Mouse (Mus musculus) granulocyte monocyte progenitor cell, adult 5-6 weeks (primary cell): ENCODE results near the gene Gm49369. TPM values are rescaled to one million over a fixed set of nuclear protein-coding genes. Genes with fewer than 3 reads are reported as not detected.
"Not testable (repeated sequence)": the region's sequence is repeated elsewhere in the genome, so short reads cannot be mapped to it uniquely, and the experiment has no call there.

Source experiments
- ATAC-seq: replicated peaks from 2 replicates; pipeline ENCODE4 v1.8.0; 2016; ENCODE audit warnings: mild to moderate bottlenecking, moderate TSS enrichment, inconsistent platforms; ENCODE audit not compliant: poor library complexity, severe bottlenecking
- total RNA-seq, 2 experiments: library from RNA; stranded (forward) in 1 of 2; stranded (reverse) in 1 of 2; fragments of 200-712, 200-1000 nt in 1 of 2; fragments of >200 nt in 1 of 2; fragmentation: Nextera tagmentation in 1 of 2; gene quantifications; 2 replicates each; pipeline ENCODE4 v1.2.3; 2014 to 2017

Gene Gm49369
- total RNA-seq, 2 experiments from 2014 or later, result 63.2 TPM; not detected in 1

DNA sequence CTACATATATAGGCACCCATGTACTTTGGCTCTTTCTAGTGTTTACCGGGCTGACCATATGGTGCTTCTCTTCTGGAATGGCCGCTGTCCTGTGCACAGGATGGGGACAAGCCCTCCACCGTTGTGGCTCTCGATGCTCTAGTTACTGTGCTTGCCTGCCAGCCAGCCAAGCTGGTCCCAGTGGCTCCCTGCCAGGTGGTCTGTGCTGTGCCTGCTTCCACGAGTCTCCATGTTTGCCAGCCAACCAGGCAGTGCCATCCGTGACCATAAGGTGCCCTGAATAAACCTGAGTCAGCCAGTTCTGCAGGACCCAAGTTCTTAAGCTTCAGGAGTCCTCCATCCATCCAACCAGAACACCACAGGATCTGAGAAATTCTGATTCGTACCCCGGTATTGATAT lies 47.3 kb downstream of the Gm49369 start:
- ATAC-seq, result no peak

DNA sequence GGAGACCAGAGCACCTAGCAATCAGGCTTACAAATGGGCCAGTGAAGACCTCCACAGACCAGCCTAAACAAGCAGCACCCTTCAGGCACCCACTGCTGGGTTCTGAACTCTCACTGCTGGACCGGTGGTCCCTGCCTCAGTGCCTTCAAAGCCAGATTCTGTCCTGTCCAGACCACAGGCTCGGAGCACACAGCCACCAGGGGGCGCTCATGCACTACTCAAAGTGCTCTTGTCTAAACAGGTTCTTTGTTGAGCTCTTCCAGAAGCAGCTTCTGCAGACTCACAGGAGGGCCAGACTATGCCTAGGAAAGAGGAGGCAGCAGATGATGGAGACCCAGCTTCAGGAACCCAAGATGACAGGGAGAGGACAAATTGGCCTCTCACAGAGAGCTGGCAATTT lies 48.2 kb downstream of the Gm49369 start:
- ATAC-seq, result peak; percentile 82

DNA sequence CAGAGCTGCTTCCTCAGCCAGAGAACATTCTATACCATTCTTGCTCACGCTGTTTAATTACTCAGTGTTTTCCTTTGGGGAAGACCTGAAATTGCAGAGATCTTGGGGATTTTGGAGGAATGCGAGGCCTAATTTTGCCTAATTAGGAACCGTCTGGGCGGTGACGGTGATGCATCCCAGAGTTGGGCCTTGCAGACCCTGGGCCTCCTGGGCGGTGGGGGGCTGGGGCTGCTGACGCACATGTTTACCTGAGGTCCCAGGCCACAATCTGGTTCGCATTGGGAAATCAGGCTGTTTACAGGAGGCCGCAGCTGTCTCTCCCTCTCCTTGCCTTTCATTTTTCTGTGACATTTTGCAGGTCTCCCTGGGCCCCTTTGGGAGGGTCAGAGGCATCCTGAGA lies 49.7 kb downstream of the Gm49369 start:
- ATAC-seq, result not testable (repeated sequence)

DNA sequence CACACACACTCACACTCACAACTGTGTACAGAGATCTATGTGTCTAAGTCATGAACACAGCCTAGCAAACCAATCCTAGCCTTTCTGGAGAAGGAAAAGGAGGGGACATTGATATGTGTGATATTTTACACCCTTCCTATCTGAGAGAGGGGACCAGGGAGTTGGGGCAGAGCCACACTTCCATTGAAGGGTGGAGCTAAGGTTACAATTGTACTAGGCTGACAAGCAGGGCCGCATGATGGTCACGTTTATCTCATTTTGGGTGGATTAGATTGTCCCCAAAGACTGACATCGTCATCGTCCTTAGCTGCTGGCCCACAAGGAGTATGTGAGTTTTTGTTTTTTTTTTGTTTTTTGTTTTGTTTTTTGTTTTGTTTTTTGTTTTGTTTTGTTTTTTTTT lies 51.2 kb downstream of the Gm49369 start:
- ATAC-seq, result no peak

DNA sequence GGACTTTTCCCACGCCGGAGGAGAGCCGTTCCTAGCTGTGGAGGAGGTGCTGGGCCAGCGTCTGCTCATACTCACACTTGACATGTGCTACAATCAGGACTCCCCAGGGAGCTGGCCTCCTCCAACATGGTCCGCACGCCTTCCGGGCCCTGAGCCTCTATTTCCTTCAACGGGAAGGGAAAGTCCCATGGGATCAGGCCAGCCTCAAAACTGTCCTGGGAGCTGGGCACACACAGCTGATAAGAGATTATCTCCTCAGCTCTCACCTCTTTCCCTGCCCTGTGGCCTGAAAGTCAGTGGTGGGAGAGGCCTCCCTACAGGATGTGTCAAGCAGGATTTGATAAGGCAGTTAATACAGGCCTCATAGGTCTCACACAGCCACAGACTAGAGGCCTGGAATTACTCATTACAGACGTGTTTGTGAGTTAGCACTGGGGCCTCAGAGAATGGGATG lies 52.2 kb downstream of the Gm49369 start:
- ATAC-seq, result no peak

DNA sequence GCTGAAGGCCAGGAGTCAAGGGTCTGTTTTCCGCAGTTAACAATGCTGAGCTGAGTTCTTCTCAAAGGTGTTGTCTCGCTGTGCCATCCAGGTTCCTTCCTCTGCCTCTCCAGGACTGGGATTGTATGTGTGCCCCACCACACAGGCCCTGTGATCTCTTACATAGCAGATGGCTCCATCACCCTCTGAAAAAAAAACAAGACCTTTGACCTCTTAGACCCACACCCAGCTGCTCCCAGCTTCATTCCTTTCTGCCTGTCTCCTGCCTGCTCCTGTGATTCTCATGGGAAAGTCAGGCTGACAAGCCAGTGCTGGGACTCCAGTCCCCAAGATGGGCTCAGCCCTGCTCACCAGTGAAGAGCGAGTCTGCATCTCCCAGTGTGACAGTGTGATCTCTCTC lies 54.0 kb downstream of the Gm49369 start:
- no peak for ATAC-seq

DNA sequence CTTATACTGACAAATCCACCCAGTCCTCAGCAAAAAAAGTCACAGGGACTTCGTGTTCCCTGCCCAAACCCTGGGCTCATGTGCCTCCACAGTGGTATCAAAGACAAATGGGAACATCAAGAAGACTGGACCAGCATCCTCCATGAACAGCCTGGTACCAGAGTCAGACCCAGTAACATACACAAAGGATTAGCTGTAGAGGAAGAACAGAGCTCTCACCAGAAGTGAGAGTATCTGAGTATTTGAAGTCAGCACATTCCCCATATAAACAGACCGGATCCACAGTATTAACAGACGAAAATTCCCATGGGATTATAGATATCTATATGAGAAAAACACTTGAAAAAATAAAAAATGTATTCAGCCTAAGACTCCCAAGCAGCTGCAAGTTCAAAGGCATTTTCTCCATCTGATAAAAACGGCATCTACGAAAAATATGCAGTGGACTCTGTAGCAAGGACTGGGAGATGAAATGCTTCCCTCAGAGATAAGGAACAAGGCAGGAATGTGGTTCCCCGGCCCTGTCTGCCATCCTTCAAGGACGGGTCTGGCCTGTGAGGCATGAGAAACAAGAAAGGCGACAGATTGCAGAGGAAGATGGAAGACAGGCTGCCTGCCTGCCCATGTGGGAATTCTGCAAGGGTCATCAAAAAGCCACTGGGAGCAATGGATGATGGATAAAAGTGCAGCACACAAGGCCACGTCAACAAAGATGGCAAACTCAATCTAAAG lies 55.6 kb downstream of the Gm49369 start:
- ATAC-seq, result no peak

DNA sequence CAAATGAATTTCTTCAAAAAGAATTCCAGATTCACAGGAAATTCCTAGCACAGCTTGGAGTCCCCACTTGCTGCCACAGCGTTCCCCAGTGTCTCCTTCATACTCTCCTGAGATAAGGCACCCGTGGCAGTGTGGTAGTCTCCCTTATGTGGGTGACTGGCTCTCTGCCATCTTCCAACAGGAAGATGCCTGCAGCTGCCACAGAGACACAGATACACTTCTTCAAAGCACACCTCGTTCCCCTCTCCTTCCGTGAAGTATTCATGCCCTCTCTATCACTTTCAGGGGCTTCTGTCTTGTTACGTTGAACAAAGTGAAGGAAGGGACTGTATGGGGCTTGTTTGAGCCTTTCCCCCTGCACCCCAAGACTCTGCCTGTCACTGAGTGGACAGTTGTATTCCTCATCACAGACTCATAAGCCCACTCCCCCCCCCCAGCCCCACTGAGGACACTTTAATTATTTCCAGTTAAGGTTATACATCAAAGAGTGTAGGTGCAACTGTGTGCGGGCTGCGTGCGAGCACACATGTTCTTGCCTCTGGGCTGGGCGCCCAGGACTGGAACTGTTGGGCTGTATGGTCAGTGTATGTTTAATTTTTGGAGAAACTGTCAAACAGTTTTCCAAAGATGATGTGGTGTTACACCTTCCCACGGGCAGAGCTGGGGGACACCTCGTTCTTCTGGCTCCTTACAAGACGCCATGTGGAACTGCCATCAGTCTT lies 58.9 kb downstream of the Gm49369 start:
- ATAC-seq, result no peak

DNA sequence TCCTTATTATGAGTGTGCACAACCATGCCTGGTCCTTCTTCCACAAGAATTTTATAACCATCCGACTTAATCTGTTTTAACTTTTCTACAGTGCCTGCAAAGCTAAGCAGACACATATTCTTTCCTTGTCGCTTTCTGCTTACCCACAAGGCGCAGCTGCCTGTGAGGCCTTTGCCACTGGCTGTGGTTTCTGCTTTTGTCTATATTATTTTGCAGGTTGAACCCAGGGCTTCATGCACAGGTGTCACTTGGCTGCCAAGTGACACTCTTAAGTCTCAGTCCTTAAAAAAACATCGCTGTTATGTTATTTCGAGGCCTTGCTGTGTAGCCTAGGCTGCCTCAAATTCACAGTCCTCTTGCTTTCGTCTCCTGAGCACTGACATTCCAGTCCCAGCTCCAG lies 59.8 kb downstream of the Gm49369 start:
- ATAC-seq, result no peak

DNA sequence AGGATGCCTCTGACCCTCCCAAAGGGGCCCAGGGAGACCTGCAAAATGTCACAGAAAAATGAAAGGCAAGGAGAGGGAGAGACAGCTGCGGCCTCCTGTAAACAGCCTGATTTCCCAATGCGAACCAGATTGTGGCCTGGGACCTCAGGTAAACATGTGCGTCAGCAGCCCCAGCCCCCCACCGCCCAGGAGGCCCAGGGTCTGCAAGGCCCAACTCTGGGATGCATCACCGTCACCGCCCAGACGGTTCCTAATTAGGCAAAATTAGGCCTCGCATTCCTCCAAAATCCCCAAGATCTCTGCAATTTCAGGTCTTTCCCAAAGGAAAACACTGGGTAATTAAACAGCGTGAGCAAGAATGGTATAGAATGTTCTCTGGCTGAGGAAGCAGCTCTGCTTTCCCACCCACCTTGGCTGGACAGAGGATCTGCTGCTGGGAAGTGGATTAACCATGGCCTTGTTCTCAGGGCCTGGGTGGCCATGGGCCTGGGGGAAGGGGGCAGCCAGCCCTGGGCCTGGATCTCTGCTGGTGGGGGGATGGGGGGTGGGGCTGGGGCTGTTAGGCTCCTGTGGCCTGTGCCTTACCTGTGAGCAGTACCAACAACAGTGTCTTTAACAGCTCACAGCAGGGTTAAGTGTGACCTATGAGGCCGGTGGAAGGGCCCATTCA lies 60.7 kb downstream of the Gm49369 start:
- ATAC-seq, result not testable (repeated sequence)

Other genes with a start within 250 kb of the Gm49369 start
- not detected in 2 replicates for gene Gm39115, start 246.6 kb downstream of the Gm49369 start, total RNA-seq (2014; fragmentation: Nextera tagmentation)
- gene Gm39115, start 246.6 kb downstream of the Gm49369 start, total RNA-seq (2017), result not detected in 2 replicates
- not detected in 2 replicates for gene Gm45337, start 238.1 kb downstream of the Gm49369 start, total RNA-seq (2014; fragmentation: Nextera tagmentation)
- not detected in 2 replicates for gene Gm45337, start 238.1 kb downstream of the Gm49369 start, total RNA-seq (2017)
- gene Gm29735, start 225.6 kb downstream of the Gm49369 start, total RNA-seq (2014; fragmentation: Nextera tagmentation), result not detected in 2 replicates
- gene Gm29735, start 225.6 kb downstream of the Gm49369 start, total RNA-seq (2017), result not detected in 2 replicates
- gene Gm4553, start 216.9 kb downstream of the Gm49369 start, total RNA-seq (2014; fragmentation: Nextera tagmentation), result not detected in 2 replicates
- not detected in 2 replicates for gene Gm4553, start 216.9 kb downstream of the Gm49369 start, total RNA-seq (2017)
- not detected in 2 replicates for gene Krtap5-2, start 206.7 kb downstream of the Gm49369 start, total RNA-seq (2014; fragmentation: Nextera tagmentation)
- not detected in 2 replicates for gene Krtap5-2, start 206.7 kb downstream of the Gm49369 start, total RNA-seq (2017)
- not detected in 2 replicates for gene Gm10153, start 192.3 kb downstream of the Gm49369 start, total RNA-seq (2014; fragmentation: Nextera tagmentation)
- gene Gm10153, start 192.3 kb downstream of the Gm49369 start, total RNA-seq (2017), result not detected in 2 replicates
- gene Krtap5-3, start 181.3 kb downstream of the Gm49369 start, total RNA-seq (2014; fragmentation: Nextera tagmentation), result not detected in 2 replicates
- not detected in 2 replicates for gene Krtap5-3, start 181.3 kb downstream of the Gm49369 start, total RNA-seq (2017)
- gene Gm7579, start 170.8 kb downstream of the Gm49369 start, total RNA-seq (2014; fragmentation: Nextera tagmentation), result not detected in 2 replicates
- gene Gm7579, start 170.8 kb downstream of the Gm49369 start, total RNA-seq (2017), result not detected in 2 replicates
- not detected in 2 replicates for gene Krtap5-5, start 152.7 kb downstream of the Gm49369 start, total RNA-seq (2014; fragmentation: Nextera tagmentation)
- gene Krtap5-5, start 152.7 kb downstream of the Gm49369 start, total RNA-seq (2017), result not detected in 2 replicates
- not detected in 2 replicates for gene Gm40460, start 141.6 kb downstream of the Gm49369 start, total RNA-seq (2014; fragmentation: Nextera tagmentation)
- gene Gm40460, start 141.6 kb downstream of the Gm49369 start, total RNA-seq (2017), result not detected in 2 replicates
- gene Gm2431, start 124.3 kb downstream of the Gm49369 start, total RNA-seq (2014; fragmentation: Nextera tagmentation), result not detected in 2 replicates
- not detected in 2 replicates for gene Gm2431, start 124.3 kb downstream of the Gm49369 start, total RNA-seq (2017)
- gene Gm4559, start 108.3 kb downstream of the Gm49369 start, total RNA-seq (2014; fragmentation: Nextera tagmentation), result not detected in 2 replicates
- not detected in 2 replicates for gene Gm4559, start 108.3 kb downstream of the Gm49369 start, total RNA-seq (2017)
- not detected in 2 replicates for gene Krtap5-1, start 85.5 kb downstream of the Gm49369 start, total RNA-seq (2014; fragmentation: Nextera tagmentation)
- not detected in 2 replicates for gene Krtap5-1, start 85.5 kb downstream of the Gm49369 start, total RNA-seq (2017)
- not detected in 2 replicates for gene Krtap5-4, start 79.1 kb downstream of the Gm49369 start, total RNA-seq (2014; fragmentation: Nextera tagmentation)
- not detected in 2 replicates for gene Krtap5-4, start 79.1 kb downstream of the Gm49369 start, total RNA-seq (2017)
- gene Ifitm10, start 8.9 kb downstream of the Gm49369 start, total RNA-seq (2014; fragmentation: Nextera tagmentation), result 1.5 TPM in 1 of 2 replicates, not detected in the other
- gene Ifitm10, start 8.9 kb downstream of the Gm49369 start, total RNA-seq (2017), result not detected in 2 replicates
- 152 and 191 TPM in 2 replicates for gene Ctsd, start 5.4 kb upstream of the Gm49369 start, total RNA-seq (2014; fragmentation: Nextera tagmentation)
- gene Ctsd, start 5.4 kb upstream of the Gm49369 start, total RNA-seq (2017), result 128 and 144 TPM in 2 replicates
- not detected in 2 replicates for gene Syt8, start 52.2 kb upstream of the Gm49369 start, total RNA-seq (2014; fragmentation: Nextera tagmentation)
- not detected in 2 replicates for gene Syt8, start 52.2 kb upstream of the Gm49369 start, total RNA-seq (2017)
- 5.6 and 6.0 TPM in 2 replicates for gene Tnni2, start 59.1 kb upstream of the Gm49369 start, total RNA-seq (2014; fragmentation: Nextera tagmentation)
- gene Tnni2, start 59.1 kb upstream of the Gm49369 start, total RNA-seq (2017), result 3.0 and 8.1 TPM in 2 replicates
- gene Lsp1, start 78.1 kb upstream of the Gm49369 start, total RNA-seq (2014; fragmentation: Nextera tagmentation), result 41.4 and 58.5 TPM in 2 replicates
- 50.3 and 51.9 TPM in 2 replicates for gene Lsp1, start 78.1 kb upstream of the Gm49369 start, total RNA-seq (2017)
- gene Tnnt3, start 116.2 kb upstream of the Gm49369 start, total RNA-seq (2014; fragmentation: Nextera tagmentation), result not detected in 2 replicates
- not detected in 2 replicates for gene Tnnt3, start 116.2 kb upstream of the Gm49369 start, total RNA-seq (2017)
- 20.4 and 53.9 TPM in 2 replicates for gene Mrpl23, start 150.0 kb upstream of the Gm49369 start, total RNA-seq (2014; fragmentation: Nextera tagmentation)
- gene Mrpl23, start 150.0 kb upstream of the Gm49369 start, total RNA-seq (2017), result 0.31 and 39.0 TPM in 2 replicates